Mouse (Mus musculus) gastrocnemius, postnatal 10 days (tissue): ENCODE results near the gene 9230104L09Rik. TPM values are rescaled to one million over a fixed set of nuclear protein-coding genes. Genes with fewer than 3 reads are reported as not detected.

Experiments used
- DNase-seq: peaks from one replicate; pipeline ENCODE4 v3.0.0; 2021; ENCODE audit warnings: mixed read lengths
- long read RNA-seq, 2 experiments: library from polyadenylated mRNA; stranded (forward); transcript quantifications; one replicate each; pipeline ENCODE4 v2.0.0; 2021
- total RNA-seq, 2 experiments: library from RNA; stranded (reverse); gene quantifications; 2 replicates each; pipeline ENCODE4 v1.2.3; 2021

9230104L09Rik gene
- 1 to 10 TPM; 1.5 to 1.6 TPM for total RNA-seq
- long read RNA-seq, experiment 1 = 0 reads
- long read RNA-seq, experiment 2 = 0 reads

DNA sequence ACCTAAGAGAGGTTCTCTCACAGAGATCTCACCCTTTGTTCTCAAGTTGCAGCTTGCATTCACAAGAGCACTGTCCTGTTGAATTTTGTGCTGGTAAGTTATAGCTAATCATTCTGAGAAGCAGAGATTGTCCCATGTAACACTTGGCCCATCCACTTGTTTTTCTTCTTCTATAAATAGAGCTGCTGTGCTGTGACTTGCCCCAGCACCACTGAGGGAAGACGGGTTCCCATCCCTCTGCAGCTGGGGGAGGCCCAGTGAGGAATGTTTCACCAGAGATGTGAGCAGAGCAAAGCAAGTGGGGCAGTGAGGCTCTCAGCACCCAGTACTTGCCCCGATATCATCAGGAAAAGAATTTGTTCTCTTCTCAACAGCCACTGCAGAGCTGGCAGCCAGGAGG, at the start of gene 9230104L09Rik:
Gene 9230104L09Rik (minus strand): TSS at position 73 of the 400 bp plus-strand sequence.
- no peak for DNase-seq

GRCm38 (mm10) chr2:148902286-148902685, 37.4 kb upstream of the 9230104L09Rik start:
- DNase-seq = peak; percentile 49

DNA sequence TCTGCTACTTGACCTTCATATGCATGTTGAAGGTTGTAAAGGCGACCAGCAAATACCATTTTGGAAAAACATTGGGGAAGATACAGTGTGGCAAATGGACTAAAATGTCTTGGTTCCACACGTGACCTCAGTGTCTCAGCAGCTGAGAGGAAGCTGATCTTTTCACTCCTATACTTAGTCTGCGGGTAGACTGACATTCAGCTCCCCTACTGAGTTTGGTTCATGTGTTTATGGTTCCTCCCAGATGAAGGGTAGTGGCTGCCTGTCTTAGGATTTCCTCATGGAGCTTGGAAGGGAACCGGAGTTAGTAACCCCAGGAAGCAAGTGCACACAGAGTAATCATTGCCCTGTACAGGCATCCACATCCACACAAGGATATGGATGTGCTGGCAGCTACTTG, 35.5 kb upstream of the 9230104L09Rik start:
- no peak for DNase-seq

GRCm38 (mm10) chr2:148896219-148896618, 31.4 kb upstream of the 9230104L09Rik start:
- DNase-seq = no peak

GRCm38 (mm10) chr2:148893107-148893506, 28.3 kb upstream of the 9230104L09Rik start:
- DNase-seq = no peak

GRCm38 (mm10) chr2:148890021-148890851, 25.4 kb upstream of the 9230104L09Rik start:
- DNase-seq = no peak

DNA sequence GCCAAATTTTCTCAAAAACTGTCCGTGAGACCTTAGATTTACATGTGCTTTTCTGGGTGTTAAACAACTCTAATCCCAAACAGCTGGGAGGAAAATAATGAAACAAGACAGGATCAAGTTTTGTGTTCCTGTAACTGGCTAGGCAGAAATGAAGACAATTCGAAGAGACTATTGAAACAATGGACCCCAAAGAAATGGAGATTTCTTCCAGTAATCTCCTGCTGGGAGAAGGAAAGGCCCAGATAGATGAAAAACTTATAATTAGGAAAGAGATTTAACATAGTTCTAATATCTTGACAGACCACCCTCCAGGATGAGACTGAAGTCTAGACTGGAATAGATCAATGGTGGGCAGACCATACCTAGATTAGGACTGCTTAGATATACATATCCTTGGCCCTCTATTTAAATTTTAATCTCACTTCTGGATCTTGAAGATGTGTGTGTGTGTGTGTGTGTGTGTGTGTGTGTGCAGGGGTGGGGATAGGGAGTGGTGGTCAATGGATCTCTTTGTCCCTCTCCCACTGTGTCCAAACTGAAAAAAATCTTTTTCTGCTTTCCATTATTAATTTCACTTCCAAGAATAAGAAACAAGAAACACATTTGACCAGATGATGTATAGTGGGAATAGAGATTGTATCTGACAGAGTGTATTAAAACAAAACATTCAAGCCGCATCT, 24.6 kb upstream of the 9230104L09Rik start:
- DNase-seq = no peak

DNA sequence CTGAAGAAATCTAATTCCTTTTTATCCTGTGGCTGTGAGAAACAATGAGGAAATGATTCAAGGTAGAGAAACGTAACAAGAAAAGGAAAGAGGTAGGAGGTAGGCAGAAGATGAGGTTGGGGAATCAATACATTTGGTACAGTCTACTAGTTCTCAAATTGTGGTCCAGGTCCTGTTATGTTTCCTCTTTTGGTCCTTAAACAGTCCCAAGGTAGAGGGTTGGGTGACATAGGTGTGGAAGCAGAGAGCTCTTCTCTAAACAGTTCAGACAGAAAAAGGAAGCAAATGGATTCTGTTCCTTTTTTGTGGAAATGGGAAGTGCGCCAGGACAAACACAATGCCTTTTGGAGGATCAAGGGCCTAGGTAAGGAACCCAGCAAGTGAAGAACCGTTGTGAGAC, 24.0 kb upstream of the 9230104L09Rik start:
- no peak for DNase-seq

- DNase-seq = no peak
Measured at GRCm38 (mm10) chr2:148884738-148885137, 19.9 kb upstream of the 9230104L09Rik start.

DNA sequence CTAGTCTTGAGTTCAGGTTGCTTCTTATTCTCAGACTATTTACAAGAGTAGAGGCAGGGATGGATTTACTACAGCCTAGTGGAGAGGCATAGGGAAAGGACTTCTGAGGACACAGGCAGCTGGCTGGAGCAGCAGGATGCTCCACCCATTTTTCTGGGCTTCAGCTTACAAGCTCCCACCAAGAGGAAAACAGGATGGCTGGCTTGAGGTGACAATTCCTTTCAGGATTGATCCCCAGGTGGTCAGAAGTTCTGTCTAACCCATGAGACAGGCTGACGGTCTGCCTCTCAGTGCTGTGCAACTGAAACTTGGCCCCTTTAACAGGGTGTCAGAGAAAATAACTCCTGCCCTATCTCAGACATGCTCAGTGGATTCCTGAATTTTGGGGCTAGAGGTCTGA, 14.4 kb upstream of the 9230104L09Rik start:
- peak; percentile 17 for DNase-seq

GRCm38 (mm10) chr2:148878641-148879130, 13.8 kb upstream of the 9230104L09Rik start:
- no peak for DNase-seq

DNA sequence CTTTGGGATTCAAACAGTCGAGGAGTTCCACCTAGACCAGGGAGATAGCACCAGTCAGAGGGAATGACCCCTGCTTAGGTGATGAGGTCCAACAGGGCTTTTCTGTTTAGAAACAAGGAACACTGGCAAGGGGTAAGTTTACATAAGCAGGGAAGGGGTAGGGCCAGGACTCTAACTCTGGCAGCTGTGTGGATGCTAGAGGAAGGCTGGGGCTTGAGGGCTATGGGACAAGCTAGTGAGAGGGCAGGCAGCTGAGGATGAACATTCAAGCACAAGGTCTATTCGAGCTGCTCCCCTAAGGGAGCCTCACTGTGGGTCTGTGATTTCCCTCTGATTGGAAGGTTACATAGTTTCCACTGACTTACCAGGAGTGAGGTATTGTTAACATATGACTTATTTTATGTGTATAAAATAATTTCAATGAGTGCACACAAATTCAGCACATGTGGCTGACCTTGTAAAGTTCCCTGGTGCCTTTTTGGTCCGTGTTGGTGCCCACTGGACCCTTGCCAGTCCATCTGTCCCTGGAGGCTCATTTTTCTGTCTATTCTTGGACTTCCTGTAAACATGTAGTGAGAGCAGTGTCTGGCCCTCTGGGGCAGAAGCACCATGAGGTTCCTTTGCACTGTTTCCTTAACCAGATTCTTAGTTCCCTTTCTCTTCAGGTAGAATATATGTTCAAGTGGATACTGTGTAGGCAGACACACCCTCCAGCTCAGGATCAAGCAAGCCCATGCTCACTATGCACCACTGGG, 12.4 kb upstream of the 9230104L09Rik start:
- peak; percentile 47 for DNase-seq

DNA sequence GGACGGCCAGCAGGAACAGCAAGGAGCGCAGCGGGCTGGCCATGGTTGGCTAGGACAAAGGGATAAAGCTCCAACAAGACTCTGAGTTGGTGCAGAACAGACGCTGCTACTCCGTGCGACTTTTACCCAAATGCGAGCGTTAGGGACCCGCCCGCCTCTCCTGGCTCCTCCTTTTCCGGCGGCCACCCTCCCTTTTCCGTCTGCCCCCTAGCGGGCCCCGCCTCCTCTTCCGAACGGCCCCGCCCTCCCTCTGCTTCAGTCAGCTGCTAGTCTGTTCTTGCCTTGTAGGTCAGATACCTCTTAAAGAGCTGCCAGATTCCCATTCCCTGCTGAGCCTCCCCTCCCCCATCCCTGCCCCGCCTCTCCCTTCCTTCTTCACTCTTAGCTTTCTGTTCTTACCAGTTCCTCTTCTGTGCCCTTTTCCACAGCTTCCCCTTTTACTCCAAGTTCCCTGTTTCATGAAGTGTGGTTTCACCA, 10.5 kb upstream of the 9230104L09Rik start, which contains the start of gene Cst3:
Gene Cst3 (minus strand): TSS at position 358 of the 477 bp plus-strand sequence.
- DNase-seq = peak; percentile 93

- no peak for DNase-seq
Measured at GRCm38 (mm10) chr2:148874617-148875334, 9.9 kb upstream of the 9230104L09Rik start.

- no peak for DNase-seq
Measured at GRCm38 (mm10) chr2:148874224-148874616, 9.4 kb upstream of the 9230104L09Rik start.

DNA sequence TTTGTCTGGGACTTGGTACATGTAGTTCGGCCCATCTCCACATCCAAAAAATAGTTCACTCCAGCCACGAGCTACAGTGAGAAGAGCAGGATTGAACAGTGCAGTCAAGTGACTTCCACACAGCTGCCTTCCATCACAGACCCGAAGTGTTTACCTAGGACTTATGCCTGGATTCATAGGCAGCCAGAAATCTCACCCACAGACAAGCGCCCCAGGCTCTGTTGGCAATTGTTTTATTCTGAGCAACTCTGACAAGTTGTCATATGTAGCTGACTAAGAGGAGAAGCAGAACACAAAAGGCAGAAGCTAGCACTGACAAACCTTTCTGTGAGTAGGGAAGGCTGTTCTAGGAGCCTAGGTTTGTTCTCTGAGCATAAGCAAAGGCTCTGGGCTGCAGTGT, 8.0 kb upstream of the 9230104L09Rik start:
- no peak for DNase-seq

DNA sequence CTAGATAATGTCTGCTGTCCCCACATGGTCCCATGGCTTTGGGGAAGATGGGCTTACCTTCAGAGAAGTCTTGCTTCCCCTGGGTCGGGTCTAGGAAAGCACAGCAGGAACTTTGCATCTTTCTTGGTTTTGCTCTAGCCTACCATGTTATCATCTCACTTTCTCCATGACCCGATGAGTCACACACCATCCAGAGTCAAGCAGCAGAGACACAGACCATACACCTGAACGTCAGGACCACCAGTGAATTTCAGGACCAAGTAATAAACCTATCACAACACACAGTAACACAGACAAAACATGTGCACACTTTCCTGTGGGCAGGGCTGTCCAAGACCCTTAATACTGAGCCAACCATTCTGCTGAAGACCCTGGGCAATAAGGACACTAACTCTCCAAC, 5.7 kb upstream of the 9230104L09Rik start:
- no peak for DNase-seq

GRCm38 (mm10) chr2:148868959-148869358, 4.1 kb upstream of the 9230104L09Rik start:
- DNase-seq = no peak

GRCm38 (mm10) chr2:148861693-148862092, 3.1 kb downstream of the 9230104L09Rik start:
- no peak for DNase-seq

DNA sequence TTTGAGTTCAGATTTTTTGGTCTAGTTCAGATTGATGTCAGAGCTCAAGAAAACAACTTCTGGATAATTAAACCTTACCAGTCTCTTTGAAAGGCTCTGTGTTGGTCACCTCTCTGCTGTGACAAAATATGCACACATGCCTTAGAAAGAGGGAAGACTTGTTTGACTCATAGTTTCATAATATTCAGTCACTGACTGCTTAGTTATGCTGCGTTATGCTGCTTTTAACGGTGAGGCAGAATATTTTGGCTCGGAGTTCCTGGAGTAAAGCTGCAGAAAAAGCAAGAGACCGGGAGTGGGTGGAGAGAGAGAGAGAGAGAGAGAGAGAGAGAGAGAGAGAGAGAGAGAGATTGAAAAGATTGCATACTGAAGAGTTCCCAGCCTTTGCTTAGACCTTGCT, 3.8 kb downstream of the 9230104L09Rik start:
- no peak for DNase-seq

GRCm38 (mm10) chr2:148857506-148857905, 7.3 kb downstream of the 9230104L09Rik start:
- DNase-seq = no peak
